ENCODE assay signal across 9 mouse cellular contexts in genomic region chr6:52164051-52164625, GRCm38 (mm10). TPM values are rescaled to one million over a fixed set of nuclear protein-coding genes. Genes with fewer than 3 reads are reported as not detected.
DNase-seq lines count a peak whose midpoint lies in the region; ATAC-seq and TF ChIP-seq lines count a peak whose summit lies in the region.
"Had no signal": no experiment of that assay in that cellular context is flagged by ENCODE, and none has a peak within 500 bp of the region (broad histone marks: within the 10 kb centered on the region; RNA-seq: fewer than 3 reads in every experiment).

No protein-coding gene starts in this region.

- H3K27me3 ChIP-seq in ES-Bruce4 (ENCODE audit: control insufficient read depth, insufficient read depth, low read length, poor library complexity, severe bottlenecking) = peaks cover 47% of the 10 kb centered on the region
- peaks cover 2% of the 10 kb centered on the region; the same call in 1 of the 2 replicates for H3K27me3 ChIP-seq in hindbrain, embryonic 15.5 days
- peaks cover 98% of the 10 kb centered on the region for H3K27me3 ChIP-seq in liver, embryonic 15.5 days

- peaks cover 7% of the 10 kb centered on the region for H3K4me1 ChIP-seq in ES-Bruce4 (ENCODE audit: control insufficient read depth, insufficient read depth, low read length)
- peaks cover 15% of the 10 kb centered on the region for H3K4me1 ChIP-seq in hindbrain, embryonic 15.5 days (replicated peaks)
- no peaks in the 10 kb centered on the region; the same call in 1 of the 2 replicates for H3K4me1 ChIP-seq in liver, embryonic 15.5 days (replicated peaks)

- peak overlapping the region; percentile 21; the same call in 1 of the 2 replicates for H3K9ac ChIP-seq in ES-Bruce4 (ENCODE audit: low read depth, poor library complexity, severe bottlenecking)
- H3K9ac ChIP-seq in hindbrain, embryonic 15.5 days = peak overlapping the region; percentile 68
- H3K9ac ChIP-seq in liver, embryonic 15.5 days = no peak overlapping the region

- peak overlapping the region; percentile 97 for H3K4me2 ChIP-seq in hindbrain, embryonic 15.5 days
- H3K4me2 ChIP-seq in liver, embryonic 15.5 days = peak overlapping the region; percentile 39

- WGBS in hindbrain, embryonic 15.5 days = under 1% methylated on average over 39 of the region's 39 CpGs
- WGBS in liver, embryonic 15.5 days (ENCODE audit: insufficient replicate concordance) = 1% methylated on average over 39 of the region's 39 CpGs

- no peak for TF ChIP-seq POLR2A in ES-Bruce4 (IDR thresholded peaks at IDR 0.05; ENCODE audit: insufficient read depth, low read length)

- H3K9me3 ChIP-seq in ES-Bruce4 (replicated peaks; ENCODE audit: control insufficient read depth, insufficient read depth, low read length, poor library complexity, severe bottlenecking) = no peaks in the 10 kb centered on the region
- H3K9me3 ChIP-seq in hindbrain, embryonic 15.5 days = no peaks in the 10 kb centered on the region
- H3K9me3 ChIP-seq in liver, embryonic 15.5 days (replicated peaks) = no peaks in the 10 kb centered on the region

- no peak for TF ChIP-seq EP300 in ES-Bruce4 (IDR thresholded peaks at IDR 0.05; ENCODE audit: insufficient read depth, low read depth, low read length)

- no peaks in the 10 kb centered on the region for H3K36me3 ChIP-seq in ES-Bruce4 (ENCODE audit: control insufficient read depth, insufficient read depth, low read length, poor library complexity, severe bottlenecking)
- H3K36me3 ChIP-seq in hindbrain, embryonic 15.5 days = no peaks in the 10 kb centered on the region
- H3K36me3 ChIP-seq in liver, embryonic 15.5 days (replicated peaks) = no peaks in the 10 kb centered on the region

- ATAC-seq in hindbrain, embryonic 15.5 days (ENCODE audit: low FRiP score, low read depth) = no peak
- ATAC-seq in liver, embryonic 15.5 days (ENCODE audit: insufficient read depth) = no peak
- ATAC-seq in CD4-positive, CD25-positive, alpha-beta regulatory T cell, adult 4 months = no peak

- peak; percentile 36 to 42 for DNase-seq in adrenal gland, adult 18-20 months (ENCODE audit: low spot score in 2 of 2)
- no peak for DNase-seq in adrenal gland, adult 8-10 months
- DNase-seq in left cerebral cortex, adult 8-10 months (ENCODE audit: low spot score in 2 of 2) = no peak
- DNase-seq in layer of hippocampus, postnatal 14 days (ENCODE audit: low spot score in 2 of 2) = no peak

- no peak for TF ChIP-seq CTCF in ES-Bruce4 (IDR thresholded peaks at IDR 0.05; ENCODE audit: low read depth, low read length)

- no peak overlapping the region for H3K27ac ChIP-seq in ES-Bruce4 (ENCODE audit: insufficient read depth, low read length)
- peak overlapping the region; percentile 95 for H3K27ac ChIP-seq in hindbrain, embryonic 15.5 days (replicated peaks)
- peak overlapping the region; percentile 45; the same call in 1 of the 2 replicates for H3K27ac ChIP-seq in liver, embryonic 15.5 days (replicated peaks)

- H3K4me3 ChIP-seq in ES-Bruce4 (ENCODE audit: low read depth, low read length) = peak overlapping the region; percentile 16; the same call in 1 of the 2 replicates
- H3K4me3 ChIP-seq in hindbrain, embryonic 15.5 days = peak overlapping the region; percentile 87
- peak overlapping the region; percentile 29; the same call in 1 of the 2 replicates for H3K4me3 ChIP-seq in liver, embryonic 15.5 days (replicated peaks)

RNA-seq across cellular contexts. Expression of gene Hoxa2, which starts 0.5 kb away (rescaled TPM):
- total RNA-seq in adrenal gland, adult 18-20 months (2021) = 1 to 10 TPM in 1 of 2 experiments, under 1 TPM in 1; 0.96 to 1.3 TPM
- total RNA-seq in adrenal gland, adult 8-10 months (2022) = 1 to 10 TPM in 3 of 4 experiments, under 1 TPM in 1; 0.80 to 3.4 (median 2.6) TPM
- not detected in 2 replicates for polyA plus RNA-seq in ES-Bruce4 (2011; ENCODE audit: insufficient read depth, insufficient read length, low read depth, missing spikeins)
- 22.4 and 26.8 TPM in 2 replicates for polyA plus RNA-seq in hindbrain, embryonic 15.5 days (2015; fragmentation: Nextera tagmentation; extraction: Ambion mirVana)
- polyA plus RNA-seq in liver, embryonic 15.5 days (2015; fragmentation: Nextera tagmentation; extraction: Ambion mirVana) = 0.29 and 0.37 TPM in 2 replicates
- total RNA-seq in left cerebral cortex, adult 8-10 months (2022) = not detected
- not detected for total RNA-seq in layer of hippocampus, postnatal 14 days (2021)
- polyA plus RNA-seq in CD4-positive, CD25-positive, alpha-beta regulatory T cell, adult 4 months (2017; shearing (Covaris generic)) = not detected
- total RNA-seq: neutrophil, adult 5-6 weeks had no signal

RNA-seq across cellular contexts. Expression of gene Hoxa1, which starts 6.0 kb away (rescaled TPM):
- total RNA-seq in adrenal gland, adult 18-20 months (2021) = under 1 TPM; 0.29 to 0.43 TPM
- 1 to 10 TPM in 1 of 4 experiments, under 1 TPM in 3; 0.23 to 1.1 (median 0.83) TPM for total RNA-seq in adrenal gland, adult 8-10 months (2022)
- polyA plus RNA-seq in ES-Bruce4 (2011; ENCODE audit: insufficient read depth, insufficient read length, low read depth, missing spikeins) = 2.7 and 2.9 TPM in 2 replicates
- 1.3 and 1.8 TPM in 2 replicates for polyA plus RNA-seq in hindbrain, embryonic 15.5 days (2015; fragmentation: Nextera tagmentation; extraction: Ambion mirVana)
- polyA plus RNA-seq in liver, embryonic 15.5 days (2015; fragmentation: Nextera tagmentation; extraction: Ambion mirVana) = 0.31 and 0.58 TPM in 2 replicates
- total RNA-seq in left cerebral cortex, adult 8-10 months (2022) = not detected
- not detected for total RNA-seq in layer of hippocampus, postnatal 14 days (2021)
- not detected for polyA plus RNA-seq in CD4-positive, CD25-positive, alpha-beta regulatory T cell, adult 4 months (2017; shearing (Covaris generic))
- total RNA-seq: neutrophil, adult 5-6 weeks had no signal

RNA-seq across cellular contexts. Expression of gene 5730596B20Rik, which starts 13.2 kb away (rescaled TPM):
- under 1 TPM; 0.13 to 0.33 TPM for total RNA-seq in adrenal gland, adult 18-20 months (2021)
- total RNA-seq in adrenal gland, adult 8-10 months (2022) = under 1 TPM; 0.17 to 0.77 (median 0.42) TPM
- not detected in 2 replicates for polyA plus RNA-seq in ES-Bruce4 (2011; ENCODE audit: insufficient read depth, insufficient read length, low read depth, missing spikeins)
- 4.0 and 4.3 TPM in 2 replicates for polyA plus RNA-seq in hindbrain, embryonic 15.5 days (2015; fragmentation: Nextera tagmentation; extraction: Ambion mirVana)
- polyA plus RNA-seq in liver, embryonic 15.5 days (2015; fragmentation: Nextera tagmentation; extraction: Ambion mirVana) = 0.05 TPM in 2 replicates
- not detected for total RNA-seq in left cerebral cortex, adult 8-10 months (2022)
- not detected for total RNA-seq in layer of hippocampus, postnatal 14 days (2021)
- not detected for polyA plus RNA-seq in CD4-positive, CD25-positive, alpha-beta regulatory T cell, adult 4 months (2017; shearing (Covaris generic))
- total RNA-seq: neutrophil, adult 5-6 weeks had no signal

RNA-seq across cellular contexts. Expression of gene Hoxa4, which starts 27.4 kb away (rescaled TPM):
- total RNA-seq in adrenal gland, adult 18-20 months (2021) = 1 to 10 TPM; 1.8 to 3.1 TPM
- total RNA-seq in adrenal gland, adult 8-10 months (2022) = 1 to 10 TPM; 1.9 to 3.3 (median 2.7) TPM
- polyA plus RNA-seq in ES-Bruce4 (2011; ENCODE audit: insufficient read depth, insufficient read length, low read depth, missing spikeins) = not detected in 2 replicates
- polyA plus RNA-seq in hindbrain, embryonic 15.5 days (2015; fragmentation: Nextera tagmentation; extraction: Ambion mirVana) = 10.6 and 12.2 TPM in 2 replicates
- 0.07 and 0.21 TPM in 2 replicates for polyA plus RNA-seq in liver, embryonic 15.5 days (2015; fragmentation: Nextera tagmentation; extraction: Ambion mirVana)
- not detected for total RNA-seq in left cerebral cortex, adult 8-10 months (2022)
- not detected for total RNA-seq in layer of hippocampus, postnatal 14 days (2021)
- not detected for polyA plus RNA-seq in CD4-positive, CD25-positive, alpha-beta regulatory T cell, adult 4 months (2017; shearing (Covaris generic))
- total RNA-seq: neutrophil, adult 5-6 weeks had no signal

RNA-seq across cellular contexts. Expression of gene Hoxa5, which starts 40.2 kb away (rescaled TPM):
- total RNA-seq in adrenal gland, adult 18-20 months (2021) = 10 to 100 TPM; 13.3 to 20.2 TPM
- 10 to 100 TPM; 10.8 to 15.6 (median 13.3) TPM for total RNA-seq in adrenal gland, adult 8-10 months (2022)
- polyA plus RNA-seq in ES-Bruce4 (2011; ENCODE audit: insufficient read depth, insufficient read length, low read depth, missing spikeins) = not detected in 2 replicates
- 105 and 115 TPM in 2 replicates for polyA plus RNA-seq in hindbrain, embryonic 15.5 days (2015; fragmentation: Nextera tagmentation; extraction: Ambion mirVana)
- 0.41 and 0.74 TPM in 2 replicates for polyA plus RNA-seq in liver, embryonic 15.5 days (2015; fragmentation: Nextera tagmentation; extraction: Ambion mirVana)
- total RNA-seq in left cerebral cortex, adult 8-10 months (2022) = not detected
- not detected for total RNA-seq in layer of hippocampus, postnatal 14 days (2021)
- not detected for polyA plus RNA-seq in CD4-positive, CD25-positive, alpha-beta regulatory T cell, adult 4 months (2017; shearing (Covaris generic))
- total RNA-seq: neutrophil, adult 5-6 weeks had no signal

Comparison
In these comparisons a context has a peak if more than half of its experiments do, and no peak if none do; other contexts are left out.
1. DNase-seq: peak in adrenal gland, adult 18-20 months (2 of 2); none in adrenal gland, adult 8-10 months (single experiment), left cerebral cortex, adult 8-10 months (0 of 2) and layer of hippocampus, postnatal 14 days (0 of 2).
2. H3K4me3 ChIP-seq: peak in every context shown above with its lines; median percentile 87 in hindbrain, embryonic 15.5 days; 29 in liver, embryonic 15.5 days; 16 in ES-Bruce4.